Mouse (Mus musculus) G1E (cell line): ENCODE measurements around the gene Pf4.
"Not testable (repeated sequence)": the region's sequence is repeated elsewhere in the genome, so short reads cannot be mapped to it uniquely, and the experiment has no call there.

Experiments
- CTCF ChIP-seq: IDR thresholded peaks from 2 replicates; pipeline ENCODE4 v1.5.1; 2012; ENCODE audit warnings: low read depth, low read length, inconsistent platforms, mixed read lengths
- GATA1 ChIP-seq: IDR thresholded peaks from 2 replicates; pipeline ENCODE4 v1.6.1; 2012; ENCODE audit warnings: borderline replicate concordance, low read length, inconsistent platforms, mixed read lengths
- POLR2AphosphoS5 ChIP-seq: IDR thresholded peaks from 2 replicates; pipeline ENCODE4 v1.6.1; 2012; ENCODE audit warnings: low read depth, low read length, inconsistent platforms; ENCODE audit not compliant: insufficient replicate concordance
- TAL1 ChIP-seq: conservative IDR thresholded peaks from 2 replicates; pipeline ENCODE4 v1.6.1; 2012; ENCODE audit warnings: low read depth, low read length, inconsistent platforms, mixed read lengths

DNA sequence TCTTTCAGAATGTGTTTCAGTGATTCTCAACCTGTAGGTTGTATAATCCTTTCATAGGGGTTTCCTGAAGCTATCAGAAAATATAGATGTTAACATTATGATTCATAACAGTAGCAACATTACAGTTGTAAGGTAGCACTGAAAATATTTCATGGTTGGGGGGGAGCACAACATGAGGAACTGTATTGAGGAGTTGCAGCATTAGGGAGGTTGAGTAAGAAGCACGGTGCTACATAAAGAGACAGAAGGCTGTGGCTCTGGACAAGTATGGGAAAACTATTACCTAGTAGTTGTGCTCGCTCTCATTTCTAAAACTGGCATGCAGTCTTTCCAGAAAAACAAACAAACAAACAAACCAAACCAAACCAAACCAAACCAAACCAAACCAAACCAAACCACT lies 23.2 kb downstream of the Pf4 start:
- TF ChIP-seq POLR2AphosphoS5, GATA1, CTCF, TAL1: not testable (repeated sequence)
